Mouse (Mus musculus): ENCODE data around the gene S1pr3. TPM values are rescaled to one million over a fixed set of nuclear protein-coding genes. Genes with fewer than 3 reads are reported as not detected.

S1pr3 gene
- polyA plus RNA-seq, 1 experiment from 2014 or later = 71.8 TPM

DNA sequence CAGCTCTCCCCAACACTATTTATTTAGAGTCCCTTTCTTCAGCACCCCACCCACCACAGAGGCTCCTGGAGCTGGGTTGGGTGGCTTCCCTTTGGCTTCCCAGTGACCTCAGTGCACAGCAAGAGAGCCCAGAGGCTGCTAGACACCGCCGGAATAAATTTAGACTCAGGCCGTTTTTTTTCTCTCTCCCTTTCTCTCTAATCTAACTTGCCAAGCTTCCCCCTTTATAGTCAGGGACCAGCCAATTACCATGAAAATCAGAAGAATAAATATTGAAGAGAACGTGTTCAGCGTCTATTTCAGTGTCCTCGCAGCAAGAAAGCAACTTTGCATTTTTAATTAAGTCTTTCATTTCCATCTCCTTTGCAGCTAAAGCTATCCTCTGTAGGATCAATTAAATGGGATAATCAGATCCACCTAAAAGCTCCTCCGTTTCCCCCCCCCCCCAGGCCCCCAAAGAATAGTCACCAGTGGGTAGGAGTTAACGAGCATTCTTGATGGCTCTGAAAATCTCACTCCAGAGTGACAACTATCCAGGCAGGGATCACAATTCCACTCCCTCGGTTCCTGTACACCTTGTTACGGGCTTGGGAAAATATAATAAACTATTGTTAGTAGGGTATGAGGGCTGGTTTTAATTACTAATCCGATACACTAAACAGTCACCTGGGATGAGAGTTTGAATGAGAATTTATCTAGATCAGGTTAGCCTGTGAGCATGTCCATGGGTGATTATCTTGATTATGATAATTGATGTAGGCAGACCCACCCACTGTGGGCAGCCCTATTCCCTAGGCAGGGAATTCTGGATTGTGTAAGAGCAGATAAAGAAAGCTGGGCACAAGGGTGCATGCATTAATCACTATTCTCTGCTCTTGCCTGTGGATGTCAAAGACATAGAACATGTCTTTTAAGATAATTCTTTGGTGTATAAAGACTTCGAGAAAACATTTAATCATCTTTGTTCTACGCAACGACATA, 29.0 kb downstream of the S1pr3 start:
- DNase-seq (ENCODE audit: low spot score) (no peak), ATAC-seq (replicated peaks; ENCODE audit: low FRiP score, low TSS enrichment, low read depth) (no peak)
- 86% methylated on average over 14 of the region's 14 CpGs for WGBS
- no peaks in the 10 kb centered on the region for H3K9me3 ChIP-seq (ENCODE audit: control insufficient read depth, low read length)
- no peaks in the 10 kb centered on the region for H3K36me3 ChIP-seq (ENCODE audit: control insufficient read depth, insufficient read depth, low read length)
- no peaks in the 10 kb centered on the region for H3K27me3 ChIP-seq (replicated peaks; ENCODE audit: control insufficient read depth, insufficient read depth, low read length)
- no peaks in the 10 kb centered on the region for H3K4me1 ChIP-seq (replicated peaks; ENCODE audit: control insufficient read depth, insufficient read depth, low read length)
- no peak overlapping the region for H3K4me3 ChIP-seq (ENCODE audit: low read depth, low read length)
- no peak overlapping the region for H3K9ac ChIP-seq (ENCODE audit: low read length)
- no peak overlapping the region for H3K4me2 ChIP-seq (ENCODE audit: low read length)
- no peak overlapping the region for H3K27ac ChIP-seq (ENCODE audit: low read depth)

- DNase-seq (ENCODE audit: low spot score) (no peak), ATAC-seq (replicated peaks; ENCODE audit: low FRiP score, low TSS enrichment, low read depth) (no peak)
- Histone ChIP-seq H3K9me3 (ENCODE audit: control insufficient read depth, low read length) (no peaks in the 10 kb centered on the region), H3K4me2 (ENCODE audit: low read length) (no peak overlapping the region), H3K27ac (ENCODE audit: low read depth) (no peak overlapping the region), H3K4me3 (ENCODE audit: low read depth, low read length) (no peak overlapping the region), H3K27me3 (replicated peaks; ENCODE audit: control insufficient read depth, insufficient read depth, low read length) (no peaks in the 10 kb centered on the region), H3K4me1 (replicated peaks; ENCODE audit: control insufficient read depth, insufficient read depth, low read length) (no peaks in the 10 kb centered on the region), H3K9ac (ENCODE audit: low read length) (no peak overlapping the region), H3K36me3 (ENCODE audit: control insufficient read depth, insufficient read depth, low read length) (no peaks in the 10 kb centered on the region)
- WGBS = 85% methylated on average over 8 of the region's 8 CpGs
Measured at GRCm38 (mm10) chr13:51442922-51443321, 34.5 kb downstream of the S1pr3 start.

DNA sequence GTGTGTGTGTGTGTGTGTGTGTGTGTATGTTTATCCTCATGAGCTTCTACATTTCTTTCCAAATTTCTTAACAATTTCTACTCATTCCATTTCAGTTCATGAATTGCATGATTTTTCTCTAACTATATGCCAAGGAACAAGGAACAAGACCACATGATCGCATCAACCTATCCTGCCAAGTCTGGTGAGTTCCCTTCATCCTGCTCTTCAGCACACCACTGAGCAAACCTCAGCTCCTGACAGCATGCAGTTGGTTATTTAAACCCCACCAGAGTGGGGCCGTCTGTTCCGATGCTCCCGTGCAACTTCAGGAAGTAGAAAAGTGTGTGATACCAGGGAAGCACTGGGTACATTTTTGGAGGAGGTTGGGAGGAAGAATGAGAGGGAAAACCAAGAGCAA, 38.1 kb downstream of the S1pr3 start:
- Histone ChIP-seq H3K4me3 (ENCODE audit: low read depth, low read length) (no peak overlapping the region), H3K27ac (ENCODE audit: low read depth) (no peak overlapping the region), H3K9me3 (ENCODE audit: control insufficient read depth, low read length) (no peaks in the 10 kb centered on the region), H3K4me1 (replicated peaks; ENCODE audit: control insufficient read depth, insufficient read depth, low read length) (no peaks in the 10 kb centered on the region), H3K4me2 (ENCODE audit: low read length) (no peak overlapping the region), H3K27me3 (replicated peaks; ENCODE audit: control insufficient read depth, insufficient read depth, low read length) (no peaks in the 10 kb centered on the region), H3K36me3 (ENCODE audit: control insufficient read depth, insufficient read depth, low read length) (no peaks in the 10 kb centered on the region), H3K9ac (ENCODE audit: low read length) (no peak overlapping the region)
- 68% methylated on average over 4 of the region's 4 CpGs for WGBS
- DNase-seq (ENCODE audit: low spot score) (no peak), ATAC-seq (replicated peaks; ENCODE audit: low FRiP score, low TSS enrichment, low read depth) (no peak)

DNA sequence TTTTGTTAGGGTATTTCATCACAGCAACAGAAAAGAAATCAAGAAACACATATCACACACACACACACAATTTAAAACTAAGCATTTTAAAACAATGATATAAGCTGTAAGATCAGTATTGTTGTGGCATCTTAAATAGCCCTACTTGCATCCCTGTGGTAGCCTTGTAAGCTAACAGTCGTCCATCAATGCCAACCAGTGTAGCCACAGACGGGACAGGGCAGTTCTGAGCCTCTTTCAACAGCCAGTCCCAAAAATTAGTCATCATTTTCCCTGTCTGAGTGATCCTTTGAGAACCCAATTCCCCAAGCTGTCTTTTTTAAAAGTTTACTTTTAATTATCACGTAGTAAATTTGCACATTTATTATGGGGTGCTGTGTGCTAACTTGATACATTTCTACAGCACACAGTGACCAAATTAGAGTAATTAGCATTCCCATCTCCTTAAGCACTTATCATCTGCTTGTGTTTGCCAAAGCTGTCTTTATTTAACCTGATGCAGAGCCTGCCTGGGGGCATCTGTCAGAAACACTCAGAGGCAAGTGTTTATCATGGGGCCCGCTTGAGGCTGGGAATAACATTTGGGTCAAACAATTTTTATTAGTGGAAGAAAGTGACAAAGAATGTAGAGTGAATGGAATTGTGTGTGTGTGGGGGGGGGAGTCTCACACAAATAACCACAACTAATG, 47.9 kb downstream of the S1pr3 start:
- Histone ChIP-seq H3K9me3 (ENCODE audit: control insufficient read depth, low read length) (no peaks in the 10 kb centered on the region), H3K36me3 (ENCODE audit: control insufficient read depth, insufficient read depth, low read length) (no peaks in the 10 kb centered on the region), H3K27ac (ENCODE audit: low read depth) (no peak overlapping the region), H3K4me2 (ENCODE audit: low read length) (no peak overlapping the region), H3K27me3 (replicated peaks; ENCODE audit: control insufficient read depth, insufficient read depth, low read length) (no peaks in the 10 kb centered on the region), H3K4me1 (replicated peaks; ENCODE audit: control insufficient read depth, insufficient read depth, low read length) (no peaks in the 10 kb centered on the region), H3K4me3 (ENCODE audit: low read depth, low read length) (no peak overlapping the region), H3K9ac (ENCODE audit: low read length) (no peak overlapping the region)
- ATAC-seq (replicated peaks; ENCODE audit: low FRiP score, low TSS enrichment, low read depth) = no peak
- no peak for DNase-seq (ENCODE audit: low spot score)
- 24% methylated on average over 4 of the region's 4 CpGs for WGBS

DNA sequence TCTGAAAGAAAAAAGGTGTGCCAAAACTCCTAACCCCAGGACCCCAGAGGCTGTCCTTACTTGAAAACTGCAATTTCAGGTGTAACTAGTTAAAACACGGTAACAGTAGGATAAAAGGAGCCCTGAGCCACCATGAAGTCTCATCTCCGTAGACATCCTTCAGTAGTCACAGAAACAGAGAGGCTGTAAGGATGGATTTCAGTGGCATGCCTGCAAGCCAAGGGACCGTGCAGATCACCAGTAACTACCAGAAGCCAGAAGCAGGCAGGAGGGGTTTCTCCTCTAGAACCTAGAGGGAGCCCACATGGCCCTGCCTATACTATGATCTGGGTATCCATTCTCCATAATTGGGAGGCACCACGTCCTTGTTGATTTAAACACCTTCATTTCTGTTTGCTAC, 55.9 kb downstream of the S1pr3 start:
- Histone ChIP-seq H3K4me3 (ENCODE audit: low read depth, low read length) (no peak overlapping the region), H3K36me3 (ENCODE audit: control insufficient read depth, insufficient read depth, low read length) (no peaks in the 10 kb centered on the region), H3K27ac (ENCODE audit: low read depth) (no peak overlapping the region), H3K9me3 (ENCODE audit: control insufficient read depth, low read length) (no peaks in the 10 kb centered on the region), H3K9ac (ENCODE audit: low read length) (no peak overlapping the region), H3K27me3 (replicated peaks; ENCODE audit: control insufficient read depth, insufficient read depth, low read length) (no peaks in the 10 kb centered on the region), H3K4me2 (ENCODE audit: low read length) (no peak overlapping the region), H3K4me1 (replicated peaks; ENCODE audit: control insufficient read depth, insufficient read depth, low read length) (no peaks in the 10 kb centered on the region)
- ATAC-seq (replicated peaks; ENCODE audit: low FRiP score, low TSS enrichment, low read depth) = no peak
- WGBS = 67% methylated on average over 4 of the region's 4 CpGs
- no peak for DNase-seq (ENCODE audit: low spot score)

DNA sequence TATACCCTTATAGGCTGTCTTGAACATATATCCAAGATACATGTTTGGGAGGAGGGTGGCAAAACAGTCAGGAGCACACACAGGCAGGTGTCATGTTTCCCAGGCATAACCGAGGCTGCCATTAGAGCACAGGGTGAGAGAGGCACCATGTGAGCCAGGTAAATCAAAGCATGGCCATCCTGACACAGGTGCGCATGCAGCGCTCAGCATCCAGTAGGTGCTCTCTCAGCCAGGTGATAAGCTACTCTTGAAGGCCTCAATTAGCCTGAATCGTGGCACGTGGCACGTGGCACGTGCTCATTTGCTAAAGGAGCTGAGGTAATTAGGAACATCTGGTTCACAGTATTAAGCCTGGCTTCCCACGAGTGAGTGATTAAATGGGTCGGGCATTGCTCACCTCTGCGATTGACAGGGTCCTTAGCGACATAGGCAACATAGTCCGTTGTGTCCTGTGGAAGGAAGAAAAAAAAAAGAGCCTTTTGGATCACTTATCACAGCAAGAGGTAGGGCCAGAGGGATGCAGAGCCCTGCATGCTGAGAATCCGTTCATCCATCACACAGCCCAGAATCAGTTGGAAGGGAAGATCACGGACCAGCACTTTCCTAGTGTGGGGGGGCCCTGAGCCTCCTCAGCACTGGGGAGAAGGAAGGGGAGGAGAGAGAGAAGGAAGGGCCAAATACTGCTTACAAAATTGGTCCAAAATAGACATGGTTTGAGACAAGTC, 57.8 kb downstream of the S1pr3 start:
- 78% methylated on average over 14 of the region's 14 CpGs for whole genome bisulfite sequencing
- Histone ChIP-seq H3K9me3 (ENCODE audit: control insufficient read depth, low read length) (no peaks in the 10 kb centered on the region), H3K4me1 (replicated peaks; ENCODE audit: control insufficient read depth, insufficient read depth, low read length) (no peaks in the 10 kb centered on the region), H3K27me3 (replicated peaks; ENCODE audit: control insufficient read depth, insufficient read depth, low read length) (no peaks in the 10 kb centered on the region), H3K9ac (ENCODE audit: low read length) (no peak overlapping the region), H3K27ac (ENCODE audit: low read depth) (no peak overlapping the region), H3K4me2 (ENCODE audit: low read length) (no peak overlapping the region), H3K4me3 (ENCODE audit: low read depth, low read length) (no peak overlapping the region), H3K36me3 (ENCODE audit: control insufficient read depth, insufficient read depth, low read length) (no peaks in the 10 kb centered on the region)
- DNase-seq (ENCODE audit: low spot score) (no peak), ATAC-seq (replicated peaks; ENCODE audit: low FRiP score, low TSS enrichment, low read depth) (no peak)

GRCm38 (mm10) chr13:51468697-51469250, 60.3 kb downstream of the S1pr3 start:
- H3K36me3 ChIP-seq (ENCODE audit: control insufficient read depth, insufficient read depth, low read length) = no peaks in the 10 kb centered on the region
- no peak for DNase-seq (ENCODE audit: low spot score)
- H3K9ac ChIP-seq (ENCODE audit: low read length) = no peak overlapping the region
- no peaks in the 10 kb centered on the region for H3K4me1 ChIP-seq (replicated peaks; ENCODE audit: control insufficient read depth, insufficient read depth, low read length)
- no peak for ATAC-seq (replicated peaks; ENCODE audit: low FRiP score, low TSS enrichment, low read depth)
- no peaks in the 10 kb centered on the region for H3K9me3 ChIP-seq (ENCODE audit: control insufficient read depth, low read length)
- WGBS = 70% methylated on average over 17 of the region's 17 CpGs
- H3K27me3 ChIP-seq (replicated peaks; ENCODE audit: control insufficient read depth, insufficient read depth, low read length) = no peaks in the 10 kb centered on the region
- no peak overlapping the region for H3K27ac ChIP-seq (ENCODE audit: low read depth)
- H3K4me2 ChIP-seq (ENCODE audit: low read length) = no peak overlapping the region
- no peak overlapping the region for H3K4me3 ChIP-seq (ENCODE audit: low read depth, low read length)

Measured in intestine, embryonic 14.5 days (tissue).